Mouse (Mus musculus): Measurements from ENCODE around the gene Arhgap42.

Gene Arhgap42

DNA sequence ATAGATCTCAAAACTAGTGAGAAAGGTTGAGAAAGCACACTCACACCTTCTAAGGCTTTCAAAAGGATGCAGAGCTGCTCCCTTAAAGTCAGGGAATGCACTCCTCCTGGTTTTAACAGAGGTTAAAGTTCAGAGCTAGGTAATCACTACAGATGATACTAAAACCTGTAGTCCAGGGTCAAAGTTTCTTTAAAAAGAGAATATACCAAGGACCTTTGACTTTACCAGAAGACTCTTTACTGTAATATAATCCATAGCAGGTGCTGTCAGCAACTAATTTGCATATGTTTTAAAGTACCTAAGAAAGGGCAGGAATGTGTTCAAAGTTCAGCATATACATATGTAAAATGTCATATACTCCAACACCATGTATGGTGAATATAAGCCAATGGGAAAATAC lies 30.7 kb downstream of the Arhgap42 start:
- DNase-seq: no peak

DNA sequence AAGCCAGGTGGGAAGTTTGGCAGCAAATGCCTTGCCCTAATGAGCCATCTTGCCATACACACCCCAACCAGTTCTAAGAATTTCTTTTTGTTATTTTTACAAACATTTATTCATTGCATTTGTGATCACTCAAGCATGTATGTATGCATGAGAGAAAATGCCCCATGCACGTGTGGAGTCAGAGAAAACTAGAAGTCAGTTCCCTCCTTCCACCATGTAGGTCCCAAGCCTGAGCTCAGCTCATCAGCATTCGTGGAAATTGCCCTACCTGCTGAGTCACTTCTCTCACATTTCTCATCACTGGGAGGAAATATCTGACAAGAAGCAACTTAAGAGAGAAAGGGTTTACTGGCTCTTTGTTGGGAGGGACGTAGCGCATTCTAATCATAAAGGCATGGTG lies 31.6 kb downstream of the Arhgap42 start:
- no peak for DNase-seq

DNA sequence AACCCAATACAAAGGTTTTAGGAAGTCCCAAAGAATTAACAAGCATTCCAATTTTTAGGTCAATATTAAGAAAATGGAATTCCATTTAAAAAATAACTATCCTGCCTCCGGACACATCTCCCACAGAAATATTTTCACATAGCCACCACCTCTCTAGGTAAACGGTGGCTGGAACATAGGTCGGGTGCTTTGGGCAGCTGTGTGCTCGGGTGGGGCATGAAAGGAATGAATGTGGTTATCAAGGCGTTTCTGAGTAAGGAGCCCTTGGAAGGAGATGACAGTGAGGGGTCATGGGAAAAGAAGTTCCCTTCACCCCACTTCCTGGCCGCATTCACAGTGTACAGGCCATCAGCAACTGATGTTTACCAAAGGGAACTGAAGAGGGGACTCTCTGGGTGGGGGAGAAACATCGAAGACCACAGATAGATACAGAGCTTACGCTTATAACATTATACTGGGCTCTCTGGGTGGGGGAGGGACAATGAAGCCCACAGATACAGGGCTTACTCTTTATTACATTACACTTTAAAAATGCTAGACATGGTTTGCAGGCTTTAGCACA lies 38.0 kb downstream of the Arhgap42 start:
- no peak for DNase-seq

DNA sequence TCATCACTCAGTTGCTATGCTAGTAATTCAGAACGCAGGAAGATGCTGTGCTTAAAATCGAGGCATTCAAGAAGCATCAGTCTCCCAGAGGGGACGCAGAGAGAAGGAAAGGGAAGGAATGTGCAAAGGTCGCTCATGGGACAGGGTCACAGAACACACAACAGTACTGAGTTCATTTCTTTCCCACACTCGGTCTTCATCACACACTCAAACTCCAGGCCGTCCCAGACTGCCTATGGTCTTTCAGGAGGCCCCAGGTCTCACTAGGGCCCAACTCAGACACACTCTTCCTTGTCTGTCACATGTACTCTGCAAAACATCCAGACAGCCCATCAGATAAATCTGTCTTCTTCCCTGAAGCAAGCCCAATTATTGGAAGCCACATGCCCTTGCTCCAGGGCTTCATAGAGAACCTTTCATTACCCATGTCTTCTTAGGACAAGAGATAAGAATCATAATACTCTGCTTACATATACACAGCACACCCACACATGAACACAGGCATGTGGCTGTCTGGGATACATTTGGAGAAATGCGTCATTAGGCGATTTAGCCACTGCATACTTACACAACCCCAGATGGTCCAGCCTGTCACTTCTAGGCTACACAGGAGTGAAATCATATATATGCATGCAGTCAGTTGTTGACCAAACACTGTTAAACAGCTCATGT lies 39.6 kb downstream of the Arhgap42 start:
- no peak for DNase-seq

DNA sequence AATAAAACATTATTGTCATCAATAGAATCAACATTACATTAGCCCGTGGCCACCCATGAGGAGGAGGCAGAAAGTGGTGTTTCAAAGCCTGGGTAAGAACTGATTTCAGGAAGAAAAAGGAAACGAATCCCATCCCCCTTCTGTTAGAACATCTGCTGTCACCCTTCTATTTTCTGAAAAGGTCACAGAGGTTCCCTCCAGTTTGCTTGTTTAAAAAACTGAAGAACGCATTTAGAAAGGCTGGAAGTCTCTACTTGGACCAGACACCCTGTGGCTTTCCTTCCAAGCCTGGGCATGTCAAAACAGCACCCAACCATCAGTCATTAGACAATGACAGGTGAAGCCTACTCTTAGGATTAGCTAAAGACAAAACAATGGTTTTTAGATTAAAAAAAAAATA lies 40.3 kb downstream of the Arhgap42 start:
- DNase-seq: no peak

DNA sequence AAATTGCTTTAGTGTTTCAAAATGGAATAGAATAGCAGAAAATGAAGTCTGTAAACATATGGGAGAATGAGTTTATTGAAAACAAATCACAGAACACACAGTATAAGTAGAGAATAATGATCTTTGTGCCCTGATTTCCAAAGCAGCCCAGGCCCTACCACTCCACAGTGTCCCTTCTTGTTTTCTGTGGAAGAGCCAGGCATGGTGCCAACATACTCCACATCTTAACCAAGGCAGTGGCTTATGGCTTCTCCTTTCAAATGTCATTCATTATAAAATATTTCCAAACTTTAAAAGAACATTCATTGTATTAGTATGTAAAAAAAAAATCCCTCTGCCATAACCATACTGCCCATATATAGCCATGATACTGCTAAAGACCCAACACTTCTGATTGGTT lies 42.9 kb downstream of the Arhgap42 start:
- no peak for DNase-seq

DNA sequence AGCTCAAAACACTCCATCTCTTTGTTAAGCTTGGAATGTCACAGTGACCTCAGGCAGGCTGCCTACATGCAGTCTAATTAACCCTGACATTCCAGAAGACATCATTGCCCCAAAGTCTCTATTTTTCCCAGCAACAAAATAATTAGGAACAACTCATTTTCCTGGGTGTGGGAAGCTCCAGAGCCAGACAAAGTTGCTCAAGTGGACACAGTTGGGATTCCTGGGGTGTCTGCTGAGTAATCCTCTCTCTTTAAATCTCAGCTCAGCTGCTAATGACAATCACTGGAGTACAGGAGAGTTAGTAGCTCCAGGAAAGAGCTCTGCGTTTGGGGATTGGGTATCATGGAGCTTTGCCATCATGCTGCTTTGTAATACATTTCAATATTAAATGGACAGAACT lies 44.4 kb downstream of the Arhgap42 start:
- DNase-seq: no peak

DNA sequence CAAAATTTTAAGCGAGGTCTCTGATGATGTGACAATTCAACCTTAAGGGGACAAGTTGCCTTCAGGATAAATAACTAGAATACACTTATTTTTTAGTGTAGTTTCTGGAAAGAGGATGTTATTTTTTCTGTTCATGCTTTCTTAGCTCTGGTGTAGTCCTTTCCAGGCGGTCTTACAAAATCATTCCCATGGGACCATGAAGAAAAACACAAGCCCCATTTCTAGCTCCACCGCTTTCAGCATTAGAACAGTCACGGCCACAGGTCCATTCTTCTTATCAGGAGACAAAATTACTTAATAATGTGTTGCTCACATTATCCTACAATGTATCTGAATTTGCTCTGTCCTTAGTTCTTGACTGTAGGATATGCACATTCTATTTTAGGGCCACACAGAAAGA lies 46.2 kb downstream of the Arhgap42 start:
- DNase-seq: no peak

DNA sequence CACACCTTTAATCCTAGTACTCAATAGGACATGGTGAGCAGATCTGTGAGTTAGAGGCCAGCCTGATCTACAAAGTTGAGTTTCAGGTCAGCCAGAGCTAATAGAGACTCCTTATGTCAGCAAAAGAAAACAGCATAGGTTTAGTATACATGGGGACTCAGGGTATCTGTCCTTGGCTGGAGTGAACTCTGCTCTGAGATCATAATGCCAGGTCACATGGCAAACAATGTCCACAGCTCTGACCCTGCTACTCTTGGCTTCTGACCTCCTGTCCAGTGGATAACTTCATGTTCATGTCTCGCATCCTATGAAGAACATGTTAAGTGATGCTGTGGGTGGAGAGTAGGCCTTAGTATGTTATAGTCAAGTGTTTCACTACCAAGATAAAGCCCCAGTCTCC lies 48.1 kb downstream of the Arhgap42 start:
- no peak for DNase-seq

DNA sequence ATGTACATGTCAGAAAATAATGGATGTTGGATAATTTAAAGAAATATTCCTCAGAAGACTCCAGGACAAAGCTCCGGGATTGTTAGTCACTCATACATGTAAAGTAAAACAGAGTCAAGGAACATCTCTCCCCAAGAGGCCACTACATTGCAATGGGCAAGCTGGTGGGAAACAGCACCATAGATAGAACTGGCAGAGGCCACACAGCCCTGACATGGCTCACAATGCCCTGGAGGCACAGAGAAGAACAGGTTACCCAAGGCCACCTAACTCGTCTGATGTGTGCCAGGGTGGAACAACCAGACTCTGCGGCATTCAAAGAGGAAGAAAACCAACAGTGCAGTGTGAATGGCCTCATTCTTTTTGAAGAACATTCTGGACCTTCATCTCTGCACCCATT lies 50.7 kb downstream of the Arhgap42 start:
- no peak for DNase-seq

DNA sequence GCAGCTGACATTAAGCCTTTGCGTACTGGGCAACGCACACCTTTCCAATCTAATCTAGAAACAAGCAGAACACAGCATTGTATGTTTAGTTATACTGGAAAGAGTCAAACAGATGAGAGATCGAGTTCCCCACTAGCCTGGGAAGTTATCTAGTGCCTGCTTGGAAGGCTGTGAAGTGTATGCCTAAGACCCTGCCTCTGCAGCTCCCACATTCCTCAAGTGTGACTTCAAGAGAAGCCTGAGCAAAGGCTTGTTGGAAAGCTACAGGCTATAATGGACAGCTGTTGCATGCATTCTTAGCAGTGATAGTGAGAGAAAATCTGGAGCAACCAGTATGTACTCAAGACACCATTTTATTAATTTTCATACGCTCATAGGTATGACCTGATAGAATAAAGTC lies 61.2 kb downstream of the Arhgap42 start:
- DNase-seq: no peak

DNA sequence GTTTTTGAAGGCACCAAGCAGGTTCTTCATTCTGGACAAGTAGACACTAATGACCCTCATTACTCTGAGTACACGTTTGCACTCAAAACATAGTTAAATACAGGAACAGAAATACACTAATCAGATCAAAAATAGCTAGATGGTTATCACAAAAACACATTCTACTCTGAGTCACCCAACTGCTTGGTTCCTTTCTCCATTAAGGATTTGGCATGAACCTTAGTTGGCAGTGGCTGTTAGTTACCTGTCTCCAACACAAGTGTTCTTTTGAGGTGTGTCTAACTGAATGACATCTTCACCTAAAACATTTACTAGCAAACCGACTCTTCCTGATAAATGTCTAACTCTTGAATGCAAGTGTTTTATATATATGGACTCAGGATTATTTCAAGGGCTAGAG lies 64.0 kb downstream of the Arhgap42 start:
- no peak for DNase-seq

DNA sequence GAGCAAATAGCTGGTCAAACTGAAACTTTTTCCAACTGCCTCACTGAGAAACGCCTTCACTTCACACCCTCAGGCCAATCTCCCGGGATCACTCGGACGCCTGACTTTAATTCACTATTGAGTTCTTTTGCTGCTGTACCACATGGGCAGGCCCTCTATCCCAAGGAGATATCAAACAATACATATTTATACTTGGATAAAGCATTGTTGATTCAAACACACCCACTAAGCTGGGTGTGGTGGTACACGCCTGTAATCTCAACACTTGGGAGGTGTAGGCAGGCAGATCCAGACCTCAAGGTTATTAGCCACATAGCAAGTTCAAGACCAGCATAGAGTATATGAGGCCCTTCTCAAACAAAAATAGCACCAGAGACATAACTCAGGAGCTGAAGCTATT lies 64.7 kb downstream of the Arhgap42 start:
- DNase-seq: no peak

DNA sequence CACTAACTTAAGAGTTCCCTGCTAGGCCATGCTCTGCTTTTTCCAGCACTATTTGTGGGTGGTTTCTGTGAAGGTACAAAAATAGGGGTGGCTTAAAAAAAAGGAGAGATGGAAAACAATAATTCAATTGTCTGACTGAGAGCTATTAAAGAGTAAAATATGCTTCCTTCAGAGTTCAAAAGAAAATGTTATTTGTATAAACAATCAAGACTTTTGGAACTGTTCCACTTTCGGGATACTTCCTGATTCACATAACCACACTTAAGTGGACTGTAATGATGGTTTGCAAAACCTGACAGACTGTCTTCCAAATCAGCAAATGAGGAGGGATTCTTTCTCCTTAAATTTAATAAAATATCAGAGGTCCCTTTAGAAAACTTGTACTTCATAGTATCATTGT lies 65.8 kb downstream of the Arhgap42 start:
- no peak for DNase-seq

DNA sequence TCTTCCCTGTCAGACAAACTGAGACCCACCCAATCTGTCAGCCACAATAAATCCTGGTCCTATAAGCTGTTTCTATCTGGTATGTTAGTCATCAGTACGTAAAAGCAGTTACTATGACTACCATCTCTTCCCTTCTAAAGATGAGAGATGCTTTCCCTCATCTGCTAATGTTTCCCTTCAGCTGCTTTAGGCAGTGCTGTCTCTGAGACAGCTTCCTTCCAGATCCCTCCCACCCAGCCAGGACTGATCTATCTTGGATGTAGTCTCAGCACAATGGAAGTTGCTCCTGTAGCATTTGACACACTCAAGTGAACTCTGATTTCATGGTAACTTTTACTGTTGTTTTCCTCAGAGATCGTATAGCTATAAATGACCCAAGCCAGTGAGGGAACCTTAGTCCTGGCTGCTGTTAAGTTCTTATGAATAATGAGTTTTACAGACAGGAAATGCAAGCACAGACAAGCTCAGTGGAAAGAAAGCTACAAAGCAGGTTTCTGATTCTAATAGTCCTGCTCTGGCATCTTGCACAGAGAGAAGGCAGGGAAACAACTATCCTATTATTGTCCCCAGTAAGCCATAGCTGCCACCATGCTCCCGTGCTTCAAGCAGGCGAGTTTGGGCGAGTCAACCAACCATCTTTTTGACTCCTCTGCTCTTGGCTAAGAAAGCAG lies 67.6 kb downstream of the Arhgap42 start:
- DNase-seq: no peak

DNA sequence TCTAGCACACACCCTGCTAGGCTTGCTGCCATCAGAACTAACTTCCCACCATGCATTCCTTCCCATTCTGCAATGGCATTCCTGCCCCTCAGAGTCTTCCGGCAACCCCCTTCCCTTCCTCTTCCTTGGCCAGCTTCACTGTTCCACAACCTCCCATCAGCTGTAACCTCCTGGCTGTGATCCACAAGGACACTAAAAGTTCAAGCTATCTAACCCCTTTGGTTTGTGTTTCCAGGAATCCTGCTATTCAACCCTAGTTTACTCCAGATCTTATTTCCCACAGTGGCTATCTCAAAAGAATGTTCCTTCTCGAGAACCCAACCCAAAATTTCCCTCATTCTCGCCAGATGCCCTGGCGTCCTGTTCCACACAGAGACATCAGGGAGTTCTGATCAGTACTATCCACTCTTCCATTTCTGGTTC lies 73.2 kb downstream of the Arhgap42 start:
- DNase-seq: no peak

DNA sequence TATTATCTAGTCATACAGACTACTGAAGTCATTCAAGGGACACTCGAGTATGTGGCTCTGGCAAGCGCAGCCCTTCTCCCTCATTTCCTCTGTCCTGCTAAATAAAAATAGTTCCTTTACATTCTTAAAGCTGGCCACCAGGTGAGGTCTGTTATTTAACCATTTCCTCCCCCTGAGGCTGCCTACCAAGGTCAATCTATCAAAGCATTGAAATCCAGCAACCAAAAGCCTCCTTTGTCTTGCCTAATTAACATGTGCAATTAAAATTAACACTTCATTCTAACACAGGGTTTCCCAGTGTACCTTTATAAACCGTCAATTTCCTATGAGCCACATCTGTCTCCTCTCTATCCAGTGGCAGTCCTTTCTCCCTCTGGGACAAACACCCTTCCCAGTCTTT lies 78.2 kb downstream of the Arhgap42 start:
- DNase-seq: no peak

DNA sequence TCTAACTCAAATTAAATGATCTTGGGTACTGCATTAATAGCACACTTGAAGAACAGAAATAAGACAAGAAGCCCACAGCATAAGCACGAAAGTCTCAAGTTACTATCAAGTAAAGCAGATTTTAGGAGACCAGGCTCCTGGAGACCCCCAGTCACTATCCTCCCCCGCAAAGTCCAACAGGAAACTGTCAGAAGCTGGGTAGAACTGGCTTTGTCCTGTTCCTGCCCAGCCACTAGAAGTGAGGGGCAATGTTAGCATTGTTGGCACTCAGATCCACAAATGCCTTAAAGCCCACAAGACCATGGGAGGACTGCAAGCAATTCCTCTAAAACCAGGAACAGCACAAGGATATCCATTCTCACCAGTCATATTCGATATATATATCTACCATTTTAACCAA lies 80.7 kb downstream of the Arhgap42 start:
- DNase-seq: no peak

DNA sequence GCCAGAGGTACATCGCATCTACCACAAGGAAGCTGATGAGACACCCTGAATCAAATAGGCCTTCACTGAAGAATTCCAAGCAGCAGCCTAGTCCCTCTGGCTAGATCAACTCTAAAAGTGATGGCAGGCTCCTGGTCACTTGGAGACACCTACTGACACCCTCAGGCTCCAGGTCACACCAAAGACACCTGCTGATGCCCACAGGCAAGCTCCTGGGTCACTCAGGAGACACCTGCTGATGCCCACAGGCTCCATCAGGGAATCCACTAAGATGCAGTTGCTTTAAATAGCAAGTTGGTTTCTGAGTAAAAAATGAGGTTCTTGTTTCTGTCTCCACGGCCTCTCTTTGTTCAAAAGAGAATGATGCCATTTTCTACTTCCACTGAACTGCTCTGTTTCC lies 81.5 kb downstream of the Arhgap42 start:
- no peak for DNase-seq

DNA sequence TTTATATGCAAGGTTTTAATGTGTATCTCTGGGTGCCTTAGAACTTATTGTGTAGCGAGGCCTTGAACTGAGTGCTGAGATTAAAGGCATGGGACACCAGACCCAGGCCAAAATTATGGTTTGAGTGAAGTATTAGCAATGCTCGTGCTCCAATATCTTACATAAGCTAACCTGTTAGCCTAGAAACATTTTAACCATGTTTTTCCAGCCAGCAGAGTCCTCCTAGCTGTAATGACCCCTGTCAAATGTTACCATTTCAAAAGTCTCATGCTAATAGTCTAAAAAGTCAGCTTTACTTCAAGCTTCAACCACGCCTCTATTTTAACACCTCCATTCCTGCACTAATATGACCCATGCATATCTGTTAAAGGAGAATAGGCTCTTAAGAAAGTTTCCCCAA lies 84.3 kb downstream of the Arhgap42 start:
- DNase-seq: no peak

DNA sequence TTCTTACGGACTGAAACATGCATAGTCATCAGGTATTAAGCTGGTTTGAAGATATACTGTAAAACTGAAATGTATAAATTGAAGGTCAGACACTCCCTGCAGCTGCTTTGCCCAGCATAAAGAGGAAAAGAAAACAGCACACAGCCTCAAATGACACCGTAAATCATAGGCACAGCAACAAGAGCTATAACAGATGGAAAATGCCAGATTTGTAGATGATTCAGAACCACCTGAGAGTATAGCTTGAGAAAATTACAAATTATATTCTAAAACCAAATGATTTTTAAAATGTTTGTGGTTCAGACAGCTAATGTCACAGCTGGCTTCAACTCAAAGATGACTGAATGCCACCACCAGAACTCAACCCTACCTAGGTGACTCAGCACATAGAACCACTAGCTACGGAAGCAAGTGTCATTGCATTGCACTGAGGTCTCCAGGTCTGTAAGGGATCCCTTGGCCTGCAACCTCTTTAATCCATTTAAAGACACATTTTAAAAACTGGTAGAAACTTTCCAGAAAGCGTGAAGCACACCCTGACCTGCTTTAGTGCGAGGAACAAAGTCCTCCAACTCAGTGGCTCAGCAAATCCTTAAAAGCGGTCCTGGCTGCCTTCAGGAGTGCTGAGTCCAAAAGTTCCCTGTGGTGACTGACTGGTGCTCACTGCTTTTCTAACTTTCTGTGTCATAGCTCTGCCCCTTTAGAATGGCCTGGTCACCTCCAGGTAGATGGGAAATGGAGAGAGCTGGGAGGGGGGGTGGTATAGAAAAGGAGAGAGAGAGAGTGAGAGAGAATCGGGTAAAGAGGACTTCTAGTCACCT lies 94.4 kb downstream of the Arhgap42 start:
- DNase-seq: no peak

DNA sequence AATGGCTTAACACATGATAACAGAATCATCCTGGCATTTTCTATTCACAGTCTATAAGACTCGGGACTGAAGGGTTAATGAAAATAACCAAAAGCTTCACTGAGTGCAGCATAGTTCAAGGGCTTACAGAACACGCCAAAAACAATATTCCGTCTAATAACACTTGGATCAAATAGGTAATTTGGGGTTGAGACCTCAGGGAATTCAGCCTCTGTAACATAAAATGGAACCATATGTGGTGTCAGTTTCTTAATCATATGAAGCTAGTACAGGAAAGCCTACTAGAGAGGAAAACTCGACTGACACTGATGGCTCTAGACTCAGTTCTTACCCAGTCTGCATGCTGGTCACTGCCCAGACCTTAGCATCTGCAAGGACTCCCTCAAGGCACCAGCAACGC lies 95.8 kb downstream of the Arhgap42 start:
- no peak for DNase-seq

DNA sequence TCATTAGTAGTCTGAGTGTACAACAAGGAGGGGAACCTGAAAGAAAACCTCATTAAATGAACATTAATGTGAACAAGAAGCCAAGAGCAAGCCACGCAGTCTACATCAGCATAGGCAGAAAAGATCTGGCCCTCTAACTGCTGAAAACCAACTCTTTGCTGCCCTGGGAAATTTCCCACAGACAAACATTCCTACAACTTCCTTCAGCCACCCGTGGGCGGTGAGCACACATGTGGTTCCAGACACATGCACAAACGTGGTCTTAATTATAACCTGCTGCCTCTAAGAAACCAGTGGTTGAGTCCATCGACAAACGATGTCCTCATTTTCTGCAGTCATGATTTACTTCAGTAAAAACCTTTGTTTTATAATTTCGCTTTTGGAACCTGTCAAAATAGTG lies 96.3 kb downstream of the Arhgap42 start:
- no peak for DNase-seq

DNA sequence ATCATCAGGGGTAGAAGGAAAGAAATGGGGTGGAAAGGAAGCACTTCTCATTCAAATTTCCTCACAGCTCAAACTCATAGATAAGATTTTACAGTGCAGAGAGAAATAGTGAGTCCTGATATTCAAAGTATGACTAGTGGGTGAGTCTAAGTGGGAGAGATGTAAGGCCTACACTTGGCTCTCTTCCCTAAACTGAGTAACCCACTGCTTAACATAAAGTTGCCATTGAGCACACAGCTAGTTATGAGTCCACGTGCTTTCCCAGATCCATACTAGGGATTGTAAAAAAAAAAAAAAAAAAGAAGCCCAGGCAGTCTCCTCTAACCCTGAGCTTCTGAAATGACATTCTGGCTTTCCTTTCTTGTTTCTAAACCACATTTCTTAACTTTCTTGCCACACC lies 96.8 kb downstream of the Arhgap42 start:
- no peak for DNase-seq

All from cerebellum, adult 11 months (tissue).